Comparison of ENCODE assay signal across 7 mouse cellular contexts in genomic region chr10:42976577-42976976, GRCm38 (mm10).
"Had no signal": no experiment of that assay in that cellular context is flagged by ENCODE, and none has a peak within 500 bp of the region (broad histone marks: within the 10 kb centered on the region; RNA-seq: fewer than 3 reads in every experiment).

No protein-coding gene starts in this region.

- DNase-seq: lung, adult 2 months; lung, postnatal 14 days; lung, postnatal 36 days; right cerebral cortex, postnatal 14 days; thymus, adult 2 months; thymus, postnatal 25 days; thymus, postnatal 4 days had no signal
